ENCODE assay signal across 20 mouse cellular contexts in the genomic region with DNA sequence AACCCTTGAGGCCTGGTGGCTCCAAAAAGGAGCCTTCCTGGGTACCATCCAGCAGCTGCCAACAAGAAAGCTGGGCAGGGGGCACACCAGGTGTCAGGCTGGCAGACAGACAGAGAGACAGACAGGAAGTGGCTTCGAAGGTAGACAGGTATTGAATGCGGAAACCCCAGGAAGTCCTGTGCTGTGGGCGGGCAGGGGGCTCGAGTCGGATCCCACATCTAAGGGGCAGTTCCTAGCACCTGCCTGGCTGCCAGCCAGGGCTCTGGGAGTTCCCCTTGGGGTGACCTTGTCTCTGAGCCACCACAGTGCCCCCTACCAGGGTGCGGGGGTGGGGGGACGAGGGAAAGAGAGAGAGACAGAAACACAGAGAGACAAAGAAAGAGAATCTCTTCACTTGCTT. TPM values are rescaled to one million over a fixed set of nuclear protein-coding genes. Genes with fewer than 3 reads are reported as not detected.
DNase-seq lines count a peak whose midpoint lies in the region.
"Had no signal": no experiment of that assay in that cellular context is flagged by ENCODE, and none has a peak within 500 bp of the region (broad histone marks: within the 10 kb centered on the region; RNA-seq: fewer than 3 reads in every experiment).

No protein-coding gene starts in this region.

- no peak overlapping the region for H3K4me3 ChIP-seq in heart, embryonic 10.5 days
- H3K4me3 ChIP-seq: embryonic facial prominence, embryonic 12.5 days; heart, embryonic 13.5 days; hindbrain, embryonic 12.5 days; limb, embryonic 10.5 days; liver, embryonic 12.5 days; megakaryocyte, embryonic 14.5 days; neural tube, embryonic 13.5 days had no signal

- no peaks in the 10 kb centered on the region for H3K4me1 ChIP-seq in heart, embryonic 10.5 days
- H3K4me1 ChIP-seq: embryonic facial prominence, embryonic 12.5 days; limb, embryonic 10.5 days; neural tube, embryonic 13.5 days had no signal

- H3K27me3 ChIP-seq in heart, embryonic 10.5 days (ENCODE audit: insufficient read depth, poor library complexity, severe bottlenecking): no peaks in the 10 kb centered on the region
- H3K27me3 ChIP-seq: embryonic facial prominence, embryonic 12.5 days; heart, embryonic 13.5 days; hindbrain, embryonic 12.5 days; neural tube, embryonic 13.5 days had no signal

- peak overlapping the region; percentile 18; the same call in 1 of the 2 replicates for H3K27ac ChIP-seq in heart, embryonic 10.5 days
- H3K27ac ChIP-seq: embryonic facial prominence, embryonic 12.5 days; heart, embryonic 13.5 days; hindbrain, embryonic 12.5 days; limb, embryonic 10.5 days; liver, embryonic 12.5 days; neural tube, embryonic 13.5 days had no signal

- intact Hi-C loops in heart, postnatal 14 days (cut with DNase I): no loop called here
- intact Hi-C loops in left cerebral cortex, postnatal 36 days (cut with DNase I): no loop called here

- no peaks in the 10 kb centered on the region for H3K36me3 ChIP-seq in heart, embryonic 10.5 days
- H3K36me3 ChIP-seq: embryonic facial prominence, embryonic 12.5 days; heart, embryonic 13.5 days; hindbrain, embryonic 12.5 days; limb, embryonic 10.5 days; liver, embryonic 12.5 days; neural tube, embryonic 13.5 days had no signal

- H3K9me3 ChIP-seq in heart, embryonic 10.5 days: no peaks in the 10 kb centered on the region
- H3K9me3 ChIP-seq: embryonic facial prominence, embryonic 12.5 days; heart, embryonic 13.5 days; hindbrain, embryonic 12.5 days; limb, embryonic 10.5 days; liver, embryonic 12.5 days; neural tube, embryonic 13.5 days had no signal

- DNase-seq in heart, embryonic 10.5 days (ENCODE audit: low spot score): no peak
- no peak for DNase-seq in heart, postnatal 14 days
- peak; percentile 43 for DNase-seq in ES-CJ7 (ENCODE audit: low read depth, low spot score)
- DNase-seq in spleen, postnatal 36 days (ENCODE audit: low spot score in 2 of 2): peak; percentile 73 to 74
- DNase-seq in thymus, postnatal 36 days: peak; percentile 89 to 94
- no peak for DNase-seq in left cerebral cortex, postnatal 36 days (ENCODE audit: low spot score in 2 of 2)
- no peak for DNase-seq in frontal cortex, postnatal 25 days (ENCODE audit: low spot score in 2 of 2)
- no peak for DNase-seq in kidney, adult 8-10 months
- DNase-seq: cerebellum, adult 11-12 months; forebrain, postnatal 0 days; gastrocnemius, postnatal 10 days; kidney, adult 18-20 months; kidney, postnatal 4 days had no signal

- 80% methylated on average over 7 of the region's 7 CpGs for WGBS in heart, embryonic 10.5 days

RNA-seq across cellular contexts. Expression of a gene that starts 25.9 kb away (rescaled TPM):
- 19.8 and 23.4 TPM in 2 replicates for polyA plus RNA-seq in heart, embryonic 10.5 days (2016; fragmentation: Nextera tagmentation; extraction: Ambion mirVana)
- total RNA-seq in heart, postnatal 14 days (2021): 1 to 10 TPM; 9.7 TPM
- total RNA-seq in left cerebral cortex, postnatal 36 days (2021): 1 to 10 TPM; 5.2 to 6.4 TPM

RNA-seq across cellular contexts. Expression of a gene that starts 39.3 kb away (rescaled TPM):
- 129 and 131 TPM in 2 replicates for polyA plus RNA-seq in heart, embryonic 10.5 days (2016; fragmentation: Nextera tagmentation; extraction: Ambion mirVana)
- total RNA-seq in heart, postnatal 14 days (2021): 10 to 100 TPM; 53.2 to 53.4 TPM
- 10 to 100 TPM; 75.3 to 84.9 TPM for total RNA-seq in left cerebral cortex, postnatal 36 days (2021)

RNA-seq across cellular contexts. Expression of a gene that starts 39.7 kb away (rescaled TPM):
- 12.8 and 14.1 TPM in 2 replicates for polyA plus RNA-seq in heart, embryonic 10.5 days (2016; fragmentation: Nextera tagmentation; extraction: Ambion mirVana)
- total RNA-seq in heart, postnatal 14 days (2021): 100 to 1,000 TPM; 113 to 115 TPM
- 10 to 100 TPM; 13.5 to 22.2 TPM for total RNA-seq in left cerebral cortex, postnatal 36 days (2021)

RNA-seq across cellular contexts. Expression of a gene that starts 59.6 kb away (rescaled TPM):
- polyA plus RNA-seq in heart, embryonic 10.5 days (2016; fragmentation: Nextera tagmentation; extraction: Ambion mirVana): 43.4 and 55.4 TPM in 2 replicates
- total RNA-seq in heart, postnatal 14 days (2021): 10 to 100 TPM; 21.4 to 24.4 TPM
- total RNA-seq in left cerebral cortex, postnatal 36 days (2021): 10 to 100 TPM; 57.2 to 59.3 TPM

Comparison
In these comparisons a context has a peak if more than half of its experiments do, and no peak if none do; other contexts are left out.
1. DNase-seq: peak in ES-CJ7 (single experiment), spleen, postnatal 36 days (2 of 2) and thymus, postnatal 36 days (2 of 2); none in heart, embryonic 10.5 days (single experiment), heart, postnatal 14 days (0 of 2), left cerebral cortex, postnatal 36 days (0 of 2), frontal cortex, postnatal 25 days (0 of 2) and kidney, adult 8-10 months (0 of 2).
2. RNA of a gene that starts 39.7 kb away (total RNA-seq): 113 to 115 TPM in heart, postnatal 14 days; 13.5 to 22.2 TPM in left cerebral cortex, postnatal 36 days; every median in the first group is over 4 times any median in the second.